Mouse (Mus musculus) fibroblast of lung, adult 2 months (primary cell): ENCODE results near the gene Ggact.

ENCODE experiments used
- DNase-seq: peaks from one replicate; pipeline ENCODE4 v3.0.0-alpha.2; 2011; ENCODE audit warnings: low read depth

Gene Ggact

GRCm38 (mm10) chr14:122913657-122914056 lies at the start of gene Ggact:
Gene Ggact (minus strand): TSS chr14:122913757.
- no peak for DNase-seq

GRCm38 (mm10) chr14:122957941-122958340 lies 44.4 kb upstream of the Ggact start:
- no peak for DNase-seq

GRCm38 (mm10) chr14:122953331-122953730 lies 39.8 kb upstream of the Ggact start:
- peak; percentile 44 for DNase-seq

- no peak for DNase-seq
Observed at GRCm38 (mm10) chr14:122952556-122952955, 39.0 kb upstream of the Ggact start.

GRCm38 (mm10) chr14:122951676-122952445 lies 38.3 kb upstream of the Ggact start:
- DNase-seq, result no peak

GRCm38 (mm10) chr14:122950915-122951314 lies 37.4 kb upstream of the Ggact start:
- DNase-seq, result no peak

GRCm38 (mm10) chr14:122943475-122943853 lies 29.9 kb upstream of the Ggact start:
- no peak for DNase-seq

GRCm38 (mm10) chr14:122942757-122943474 lies 29.4 kb upstream of the Ggact start:
- DNase-seq, result no peak

- no peak for DNase-seq
Observed at GRCm38 (mm10) chr14:122936460-122936859, 22.9 kb upstream of the Ggact start.

GRCm38 (mm10) chr14:122920011-122920410 lies 6.5 kb upstream of the Ggact start:
- DNase-seq, result no peak

- DNase-seq, result no peak
Observed at GRCm38 (mm10) chr14:122917676-122918075, 4.1 kb upstream of the Ggact start.

- DNase-seq, result no peak
Observed at GRCm38 (mm10) chr14:122912812-122913498, 602 bp downstream of the Ggact start.

- DNase-seq, result no peak
Observed at GRCm38 (mm10) chr14:122912137-122912536, 1.4 kb downstream of the Ggact start.

- DNase-seq, result no peak
Observed at GRCm38 (mm10) chr14:122911265-122911664, 2.3 kb downstream of the Ggact start.

- no peak for DNase-seq
Observed at GRCm38 (mm10) chr14:122909368-122910091, 4.0 kb downstream of the Ggact start.

- DNase-seq, result no peak
Observed at GRCm38 (mm10) chr14:122908075-122908474, 5.5 kb downstream of the Ggact start.

GRCm38 (mm10) chr14:122905007-122905406 lies 8.6 kb downstream of the Ggact start:
- DNase-seq, result no peak

GRCm38 (mm10) chr14:122903923-122904351 lies 9.6 kb downstream of the Ggact start:
- DNase-seq, result peak; percentile 89

GRCm38 (mm10) chr14:122902884-122903283 lies 10.7 kb downstream of the Ggact start:
- DNase-seq, result peak; percentile 80

GRCm38 (mm10) chr14:122902136-122902535 lies 11.4 kb downstream of the Ggact start:
- DNase-seq, result no peak

- DNase-seq, result no peak
Observed at GRCm38 (mm10) chr14:122901715-122902114, 11.8 kb downstream of the Ggact start.

- no peak for DNase-seq
Observed at GRCm38 (mm10) chr14:122901177-122901576, 12.4 kb downstream of the Ggact start.
